Mouse (Mus musculus) ES-E14 (cell line): ENCODE measurements around the gene 6430531B16Rik. TPM values are rescaled to one million over a fixed set of nuclear protein-coding genes. Genes with fewer than 3 reads are reported as not detected.

ENCODE experiments used
- DNase-seq: peaks from one replicate; pipeline ENCODE4 v3.0.0-alpha.2; 2013; ENCODE audit warnings: low read depth, low spot score
- H3K27ac ChIP-seq: 2 replicates; pipeline ENCODE4 v1.5.1; 2012; ENCODE audit warnings: low read depth, mild to moderate bottlenecking, low read length, moderate library complexity, mixed read lengths; ENCODE audit not compliant: poor library complexity, insufficient read depth, severe bottlenecking
- H3K36me3 ChIP-seq: 2 replicates; pipeline ENCODE4 v1.6.1; 2012; ENCODE audit warnings: mild to moderate bottlenecking, low read length, moderate library complexity, mixed read lengths; ENCODE audit not compliant: control insufficient read depth, poor library complexity, insufficient read depth, severe bottlenecking
- H3K4me1 ChIP-seq, 2 experiments: fragments of 150-350 bp in 1 of 2; sonication (generic) in 1 of 2; 2 replicates each; pipeline ENCODE4 v1.6.1; 2012; ENCODE audit warnings: low read length in 2 of 2, mild to moderate bottlenecking in 1 of 2, mixed read lengths in 1 of 2; ENCODE audit not compliant: control insufficient read depth in 2 of 2, insufficient read depth in 2 of 2, poor library complexity in 1 of 2
- H3K4me3 ChIP-seq, 2 experiments: fragments of 150-350 bp in 1 of 2; sonication (generic) in 1 of 2; 2 replicates each; pipeline ENCODE4 v1.5.1; 2012; ENCODE audit warnings: low read length in 2 of 2, low read depth in 1 of 2, mild to moderate bottlenecking in 1 of 2, mixed read lengths in 1 of 2; ENCODE audit not compliant: insufficient read depth in 1 of 2, poor library complexity in 1 of 2, severe bottlenecking in 1 of 2
- H3K9ac ChIP-seq: 2 replicates; pipeline ENCODE4 v1.6.1; 2012; ENCODE audit warnings: low read depth, mild to moderate bottlenecking, low read length, mixed read lengths; ENCODE audit not compliant: poor library complexity, insufficient read depth, severe bottlenecking
- H3K9me3 ChIP-seq: fragments of 150-350 bp; sonication (generic); 2 replicates; pipeline ENCODE4 v1.6.1; 2012; ENCODE audit warnings: low read depth, mild to moderate bottlenecking, low read length; ENCODE audit not compliant: control insufficient read depth, insufficient read depth
- CHD2 ChIP-seq: IDR thresholded peaks from 2 replicates; pipeline ENCODE4 v1.6.1; 2014; ENCODE audit warnings: mild to moderate bottlenecking, low read depth, low read length, inconsistent platforms
- HCFC1 ChIP-seq: IDR thresholded peaks from 2 replicates; pipeline ENCODE4 v1.6.1; 2012; ENCODE audit warnings: low read length, inconsistent platforms, borderline replicate concordance; ENCODE audit not compliant: insufficient read depth
- MAFK ChIP-seq: IDR thresholded peaks from 2 replicates; pipeline ENCODE4 v1.6.1; 2014; ENCODE audit warnings: mild to moderate bottlenecking, low read depth, low read length, inconsistent platforms; ENCODE audit not compliant: insufficient read depth
- ZC3H11A ChIP-seq: IDR thresholded peaks from 2 replicates; pipeline ENCODE4 v1.6.1; 2012; ENCODE audit warnings: low read depth, mild to moderate bottlenecking, inconsistent platforms, low read length, borderline replicate concordance
- ZNF384 ChIP-seq: IDR thresholded peaks from 2 replicates; pipeline ENCODE4 v1.6.1; 2012; ENCODE audit warnings: low read depth, low read length, inconsistent platforms
- in situ Hi-C, 2 experiments: fragments of 600-800 bp; cut with MboI; formaldehyde crosslinking; loops; one replicate each; pipeline ENCODE4 v1.15.1; 2025; ENCODE audit warnings: low sequenced_read_pairs in 2 of 2, inconsistent platforms in 1 of 2; ENCODE audit not compliant: unreplicated experiment in 2 of 2
- total RNA-seq: library from RNA; depleted of rRNA; stranded (reverse); fragments of 300-350 nt; gene quantifications from 2 replicates; pipeline ENCODE4 v1.2.3, GENCODE M21; 2012

6430531B16Rik gene
- total RNA-seq, 1 experiment: 1.8 TPM

DNA sequence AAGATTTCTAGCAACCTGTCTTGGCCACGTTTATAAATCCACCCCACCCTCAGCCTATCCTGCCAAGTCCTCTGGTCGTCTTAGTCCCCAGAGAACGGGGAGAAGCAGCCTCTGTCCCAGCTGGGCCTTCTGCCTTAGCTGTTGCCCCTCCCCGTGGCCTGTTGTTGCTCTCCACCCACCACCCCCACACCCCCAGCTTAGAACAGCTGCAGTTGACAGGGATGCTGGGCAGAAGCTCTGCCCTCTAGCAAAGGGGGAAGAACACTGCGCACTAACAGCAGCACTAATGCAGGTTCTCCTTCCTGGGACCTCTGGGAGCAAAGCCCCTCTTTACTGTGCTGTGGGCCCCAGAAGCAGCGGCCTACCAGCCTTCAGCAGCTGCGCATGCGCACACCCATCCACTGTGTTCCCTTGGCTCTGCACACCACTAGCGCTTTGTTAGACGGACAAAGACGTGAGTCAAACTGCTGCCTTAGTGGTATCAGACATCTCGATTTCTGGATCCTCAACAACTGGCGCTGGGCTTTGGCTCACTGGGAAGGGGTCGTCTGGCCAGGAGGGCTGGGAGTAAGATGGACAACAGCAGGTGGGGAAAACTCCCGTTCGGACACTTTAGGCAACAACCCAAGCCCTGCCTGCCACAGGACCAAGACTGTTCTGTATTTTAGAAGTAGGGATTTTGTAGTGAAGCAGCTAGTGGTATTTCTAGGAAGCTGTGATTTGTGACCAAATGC is 37.9 kb downstream of the 6430531B16Rik start:
- Histone ChIP-seq H3K36me3 (peaks cover 10% of the 10 kb centered on the region), H3K9me3 (no peaks in the 10 kb centered on the region), H3K4me3 (peak overlapping the region; percentile 15; a peak in 2 of 4 replicates), H3K27ac (no peak overlapping the region; the same call in 1 of the 2 replicates), H3K4me1 (peaks cover 3 to 31% of the 10 kb centered on the region in 2 experiments; a peak in 3 of 4 replicates), H3K9ac (peak overlapping the region; percentile 6; the same call in 1 of the 2 replicates)
- peak; percentile 51 for DNase-seq
- TF ChIP-seq ZNF384: no peak
- no peak for TF ChIP-seq CHD2
- no peak for TF ChIP-seq HCFC1
- TF ChIP-seq ZC3H11A: no peak
- no peak for TF ChIP-seq MAFK
- in situ Hi-C loops: no loop called here

DNA sequence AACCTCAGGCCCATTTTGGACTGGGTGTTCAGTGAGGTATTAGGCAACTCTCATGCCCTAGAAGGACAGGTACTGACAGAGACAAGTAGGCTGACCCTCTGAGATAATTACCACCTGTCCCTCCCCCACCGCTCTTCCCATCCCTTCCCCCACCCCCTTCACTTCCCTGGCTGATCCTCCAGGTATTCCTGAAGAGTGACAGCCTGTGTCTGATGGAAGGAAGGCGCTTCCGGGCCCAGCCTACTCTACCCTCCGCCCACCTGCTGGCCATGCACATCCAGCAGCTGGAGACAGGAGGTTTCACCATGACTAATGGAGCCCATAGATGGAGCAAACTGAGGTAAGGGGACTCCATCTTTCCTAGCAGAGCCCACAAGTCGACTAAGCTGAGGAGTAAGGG is 40.7 kb downstream of the 6430531B16Rik start:
- DNase-seq: no peak
- peak overlapping the region; percentile 61 for H3K27ac ChIP-seq
- TF ChIP-seq CHD2 (no peak), ZC3H11A (no peak), MAFK (no peak), ZNF384 (no peak), HCFC1 (no peak)
- peaks cover 3 to 31% of the 10 kb centered on the region in 2 experiments; a peak in 3 of 4 replicates for H3K4me1 ChIP-seq
- H3K36me3 ChIP-seq: no peaks in the 10 kb centered on the region
- H3K9ac ChIP-seq: peak overlapping the region; percentile 45
- in situ Hi-C loops: no loop called here
- no peaks in the 10 kb centered on the region for H3K9me3 ChIP-seq
- peak overlapping the region; percentile 29 to 57; a peak in 3 of 4 replicates for H3K4me3 ChIP-seq

- no peak for DNase-seq
- 0 out of 2 replicates have a peak, but pooled peaks have one; percentile 25 for TF ChIP-seq CHD2
- TF ChIP-seq HCFC1: no peak
- H3K4me1 ChIP-seq: peaks cover 3 to 29% of the 10 kb centered on the region in 2 experiments; a peak in 3 of 4 replicates
- H3K9ac ChIP-seq: no peak overlapping the region
- H3K27ac ChIP-seq: peak overlapping the region; percentile 63
- H3K4me3 ChIP-seq: peak overlapping the region in 1 of 2 experiments; percentile 14; a peak in 1 of 4 replicates
- in situ Hi-C loops: no loop called here
- H3K9me3 ChIP-seq: no peaks in the 10 kb centered on the region
- no peaks in the 10 kb centered on the region for H3K36me3 ChIP-seq
These were observed 41.4 kb downstream of the 6430531B16Rik start for GRCm38 (mm10) chr7:139937138-139937537.

GRCm38 (mm10) chr7:139936705-139937104 is 41.9 kb downstream of the 6430531B16Rik start:
- in situ Hi-C loops: no loop called here
- no peak for TF ChIP-seq ZC3H11A
- no peak for TF ChIP-seq HCFC1
- TF ChIP-seq MAFK: no peak
- TF ChIP-seq ZNF384: no peak
- TF ChIP-seq CHD2: no peak
- no peaks in the 10 kb centered on the region for H3K9me3 ChIP-seq
- peak overlapping the region; percentile 63 for H3K27ac ChIP-seq
- DNase-seq: no peak
- peaks cover 3 to 25% of the 10 kb centered on the region in 2 experiments; a peak in 3 of 4 replicates for H3K4me1 ChIP-seq
- H3K9ac ChIP-seq: no peak overlapping the region
- H3K4me3 ChIP-seq: peak overlapping the region in 1 of 2 experiments; percentile 14; a peak in 1 of 4 replicates
- H3K36me3 ChIP-seq: no peaks in the 10 kb centered on the region
